Mouse (Mus musculus): ENCODE results near the gene Car2.

Car2 gene

GRCm38 (mm10) chr3:14895333-14895732, 9.3 kb downstream of the Car2 start:
- H3K4me3 ChIP-seq (replicated peaks; ENCODE audit: low read length): no peak overlapping the region
- H3K27me3 ChIP-seq (ENCODE audit: insufficient read depth, low read length): no peaks in the 10 kb centered on the region
- peaks cover 28% of the 10 kb centered on the region for H3K4me1 ChIP-seq (replicated peaks; ENCODE audit: low read depth, low read length)
- no peaks in the 10 kb centered on the region for H3K9me3 ChIP-seq (ENCODE audit: low read length)
- no peak for TF ChIP-seq NANOG (IDR thresholded peaks at IDR 0.05; ENCODE audit: borderline replicate concordance, low read length)
- TF ChIP-seq POU5F1 (IDR thresholded peaks at IDR 0.05; ENCODE audit: borderline replicate concordance, low read length): no peak
- no peak for TF ChIP-seq CTCF (conservative IDR thresholded peaks at IDR 0.05; ENCODE audit: low read length)
- H3K36me3 ChIP-seq (ENCODE audit: insufficient read depth, low read length): peaks cover 50% of the 10 kb centered on the region

GRCm38 (mm10) chr3:14897770-14898169, 11.7 kb downstream of the Car2 start:
- H3K4me3 ChIP-seq (replicated peaks; ENCODE audit: low read length): no peak overlapping the region
- H3K27me3 ChIP-seq (ENCODE audit: insufficient read depth, low read length): no peaks in the 10 kb centered on the region
- peaks cover 16% of the 10 kb centered on the region for H3K4me1 ChIP-seq (replicated peaks; ENCODE audit: low read depth, low read length)
- H3K36me3 ChIP-seq (ENCODE audit: insufficient read depth, low read length): peaks cover 69% of the 10 kb centered on the region
- TF ChIP-seq NANOG (IDR thresholded peaks at IDR 0.05; ENCODE audit: borderline replicate concordance, low read length) (no peak), CTCF (conservative IDR thresholded peaks at IDR 0.05; ENCODE audit: low read length) (no peak), POU5F1 (IDR thresholded peaks at IDR 0.05; ENCODE audit: borderline replicate concordance, low read length) (no peak)
- H3K9me3 ChIP-seq (ENCODE audit: low read length): no peaks in the 10 kb centered on the region

GRCm38 (mm10) chr3:14903380-14903779, 17.3 kb downstream of the Car2 start:
- no peak for TF ChIP-seq POU5F1 (IDR thresholded peaks at IDR 0.05; ENCODE audit: borderline replicate concordance, low read length)
- TF ChIP-seq NANOG (IDR thresholded peaks at IDR 0.05; ENCODE audit: borderline replicate concordance, low read length): no peak
- TF ChIP-seq CTCF (conservative IDR thresholded peaks at IDR 0.05; ENCODE audit: low read length): no peak

GRCm38 (mm10) chr3:14904165-14904564, 18.1 kb downstream of the Car2 start:
- no peaks in the 10 kb centered on the region for H3K9me3 ChIP-seq (ENCODE audit: low read length)
- H3K4me1 ChIP-seq (replicated peaks; ENCODE audit: low read depth, low read length): peaks cover 21% of the 10 kb centered on the region
- no peak for TF ChIP-seq CTCF (conservative IDR thresholded peaks at IDR 0.05; ENCODE audit: low read length)
- no peak overlapping the region for H3K4me3 ChIP-seq (replicated peaks; ENCODE audit: low read length)
- H3K27me3 ChIP-seq (ENCODE audit: insufficient read depth, low read length): no peaks in the 10 kb centered on the region
- peaks cover 39% of the 10 kb centered on the region for H3K36me3 ChIP-seq (ENCODE audit: insufficient read depth, low read length)

More at GRCm38 (mm10) chr3:14903380-14903779, 17.3 kb downstream of the Car2 start:
- no peak overlapping the region for H3K4me3 ChIP-seq (replicated peaks; ENCODE audit: low read length)
- H3K27me3 ChIP-seq (ENCODE audit: insufficient read depth, low read length): no peaks in the 10 kb centered on the region
- peaks cover 24% of the 10 kb centered on the region for H3K4me1 ChIP-seq (replicated peaks; ENCODE audit: low read depth, low read length)
- H3K9me3 ChIP-seq (ENCODE audit: low read length): no peaks in the 10 kb centered on the region
- H3K36me3 ChIP-seq (ENCODE audit: insufficient read depth, low read length): peaks cover 47% of the 10 kb centered on the region

- Histone ChIP-seq H3K4me3 (replicated peaks; ENCODE audit: low read length) (no peak overlapping the region), H3K36me3 (ENCODE audit: insufficient read depth, low read length) (peaks cover 10% of the 10 kb centered on the region; the same call in 1 of the 2 replicates), H3K4me1 (replicated peaks; ENCODE audit: low read depth, low read length) (peaks cover 19% of the 10 kb centered on the region), H3K9me3 (ENCODE audit: low read length) (no peaks in the 10 kb centered on the region), H3K27me3 (ENCODE audit: insufficient read depth, low read length) (no peaks in the 10 kb centered on the region)
- TF ChIP-seq CTCF (conservative IDR thresholded peaks at IDR 0.05; ENCODE audit: low read length) (no peak), NANOG (IDR thresholded peaks at IDR 0.05; ENCODE audit: borderline replicate concordance, low read length) (peak; percentile 71; the same call in 1 of the 2 replicates), POU5F1 (IDR thresholded peaks at IDR 0.05; ENCODE audit: borderline replicate concordance, low read length) (no peak)
These were observed 21.2 kb downstream of the Car2 start for GRCm38 (mm10) chr3:14907271-14907670.

- TF ChIP-seq CTCF (conservative IDR thresholded peaks at IDR 0.05; ENCODE audit: low read length) (no peak), POU5F1 (IDR thresholded peaks at IDR 0.05; ENCODE audit: borderline replicate concordance, low read length) (no peak), NANOG (IDR thresholded peaks at IDR 0.05; ENCODE audit: borderline replicate concordance, low read length) (no peak)
- Histone ChIP-seq H3K36me3 (ENCODE audit: insufficient read depth, low read length) (no peaks in the 10 kb centered on the region), H3K9me3 (ENCODE audit: low read length) (no peaks in the 10 kb centered on the region), H3K4me1 (replicated peaks; ENCODE audit: low read depth, low read length) (peaks cover 11% of the 10 kb centered on the region), H3K4me3 (replicated peaks; ENCODE audit: low read length) (no peak overlapping the region), H3K27me3 (ENCODE audit: insufficient read depth, low read length) (no peaks in the 10 kb centered on the region)
These were observed 26.0 kb downstream of the Car2 start for GRCm38 (mm10) chr3:14911992-14912582.

GRCm38 (mm10) chr3:14913774-14914173, 27.7 kb downstream of the Car2 start:
- Histone ChIP-seq H3K4me1 (replicated peaks; ENCODE audit: low read depth, low read length) (no peaks in the 10 kb centered on the region), H3K9me3 (ENCODE audit: low read length) (no peaks in the 10 kb centered on the region), H3K36me3 (ENCODE audit: insufficient read depth, low read length) (no peaks in the 10 kb centered on the region), H3K4me3 (replicated peaks; ENCODE audit: low read length) (no peak overlapping the region), H3K27me3 (ENCODE audit: insufficient read depth, low read length) (no peaks in the 10 kb centered on the region)
- TF ChIP-seq NANOG (IDR thresholded peaks at IDR 0.05; ENCODE audit: borderline replicate concordance, low read length): no peak

- Histone ChIP-seq H3K9me3 (ENCODE audit: low read length) (no peaks in the 10 kb centered on the region), H3K36me3 (ENCODE audit: insufficient read depth, low read length) (no peaks in the 10 kb centered on the region), H3K4me3 (replicated peaks; ENCODE audit: low read length) (no peak overlapping the region), H3K27me3 (ENCODE audit: insufficient read depth, low read length) (no peaks in the 10 kb centered on the region), H3K4me1 (replicated peaks; ENCODE audit: low read depth, low read length) (no peaks in the 10 kb centered on the region)
- no peak for TF ChIP-seq CTCF (conservative IDR thresholded peaks at IDR 0.05; ENCODE audit: low read length)
- TF ChIP-seq NANOG (IDR thresholded peaks at IDR 0.05; ENCODE audit: borderline replicate concordance, low read length): no peak
- TF ChIP-seq POU5F1 (IDR thresholded peaks at IDR 0.05; ENCODE audit: borderline replicate concordance, low read length): no peak
These were observed 29.3 kb downstream of the Car2 start for GRCm38 (mm10) chr3:14915355-14915754.

GRCm38 (mm10) chr3:14917261-14917660, 31.2 kb downstream of the Car2 start:
- Histone ChIP-seq H3K4me3 (replicated peaks; ENCODE audit: low read length) (no peak overlapping the region), H3K9me3 (ENCODE audit: low read length) (no peaks in the 10 kb centered on the region), H3K4me1 (replicated peaks; ENCODE audit: low read depth, low read length) (no peaks in the 10 kb centered on the region), H3K27me3 (ENCODE audit: insufficient read depth, low read length) (no peaks in the 10 kb centered on the region), H3K36me3 (ENCODE audit: insufficient read depth, low read length) (no peaks in the 10 kb centered on the region)
- TF ChIP-seq CTCF (conservative IDR thresholded peaks at IDR 0.05; ENCODE audit: low read length) (no peak), NANOG (IDR thresholded peaks at IDR 0.05; ENCODE audit: borderline replicate concordance, low read length) (no peak), POU5F1 (IDR thresholded peaks at IDR 0.05; ENCODE audit: borderline replicate concordance, low read length) (no peak)

Measured in E14TG2a.4 (cell line).